Mouse (Mus musculus) olfactory bulb, adult 2 months (tissue): ENCODE data around the gene Ubl3.

Experiments used
- CTCF ChIP-seq: fragments of 200-500 bp; IDR thresholded peaks from 2 replicates; pipeline ENCODE4 v1.5.1; 2012; ENCODE audit warnings: low read depth, mild to moderate bottlenecking, low read length, moderate library complexity; ENCODE audit not compliant: insufficient read depth
- POLR2A ChIP-seq: fragments of 200-500 bp; IDR thresholded peaks from 2 replicates; pipeline ENCODE4 v1.6.1; 2012; ENCODE audit warnings: mild to moderate bottlenecking, low read depth, low read length, moderate library complexity; ENCODE audit not compliant: insufficient read depth

DNA sequence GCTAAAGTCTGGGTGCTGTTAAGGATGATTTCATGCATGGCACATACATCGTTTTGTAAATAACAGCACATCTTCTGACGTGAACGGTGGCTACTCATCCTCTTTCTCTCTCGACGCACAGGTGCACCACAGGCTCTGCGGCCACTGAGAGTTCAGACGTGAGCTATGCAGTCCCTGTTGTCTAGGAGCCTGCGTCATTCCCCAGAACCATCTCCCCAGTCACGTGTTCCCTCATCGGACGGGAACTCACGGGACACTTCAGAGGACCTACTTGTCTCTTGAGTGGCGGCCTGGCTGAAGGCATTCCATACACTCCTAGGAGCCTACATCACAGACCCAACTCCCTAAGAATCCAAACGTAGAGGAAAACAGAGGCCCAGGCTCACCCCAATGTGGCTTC is 1.1 kb upstream of the Ubl3 start:
- TF ChIP-seq POLR2A (no peak), CTCF (no peak)
